ENCODE assay signal across 8 mouse cellular contexts in genomic region chr15:98917538-98918498, GRCm38 (mm10). TPM values are rescaled to one million over a fixed set of nuclear protein-coding genes. Genes with fewer than 3 reads are reported as not detected.
DNase-seq lines count a peak whose midpoint lies in the region; ATAC-seq lines count a peak whose summit lies in the region.

Gene Lmbr1l, minus strand, starts transcription at chr15:98918231.

- peak; percentile 99 for DNase-seq in CD4-positive, CD25-positive, alpha-beta regulatory T cell, adult 2 months (ENCODE audit: low read depth, low spot score)
- peak; percentile 96 for DNase-seq in fat pad, adult 2 months (ENCODE audit: extremely low read depth, low read depth, low spot score)
- DNase-seq in kidney, postnatal 10 days = peak; percentile 99
- peak; percentile 99 for DNase-seq in natural killer cell, adult 2 months (ENCODE audit: low spot score in 2 of 2)

- WGBS in heart, embryonic 13.5 days = under 1% methylated on average over 81 of the region's 82 CpGs
- under 1% methylated on average over 79 of the region's 82 CpGs for WGBS in liver, embryonic 12.5 days (ENCODE audit: insufficient replicate concordance)
- under 1% methylated on average over 82 of the region's 82 CpGs for WGBS in stomach, embryonic 15.5 days

- H3K4me2 ChIP-seq in heart, embryonic 13.5 days = peak within 1 kb of the TSS; percentile 88
- peak within 1 kb of the TSS; percentile 95 for H3K4me2 ChIP-seq in liver, embryonic 12.5 days
- H3K4me2 ChIP-seq in stomach, embryonic 15.5 days = peak within 1 kb of the TSS; percentile 88

- peaks cover 5% of the 10 kb centered on the region; the same call in 1 of the 2 replicates for H3K4me1 ChIP-seq in brown adipose tissue, adult 24 weeks (ENCODE audit: control insufficient read depth, insufficient read depth, insufficient read length, low read length)
- peaks cover 27% of the 10 kb centered on the region for H3K4me1 ChIP-seq in heart, embryonic 13.5 days
- peaks cover 27% of the 10 kb centered on the region for H3K4me1 ChIP-seq in liver, embryonic 12.5 days
- peaks cover 9% of the 10 kb centered on the region; the same call in 1 of the 2 replicates for H3K4me1 ChIP-seq in stomach, embryonic 15.5 days

- H3K36me3 ChIP-seq in heart, embryonic 13.5 days = peaks cover 25% of the 10 kb centered on the region
- H3K36me3 ChIP-seq in liver, embryonic 12.5 days = no peaks in the 10 kb centered on the region
- no peaks in the 10 kb centered on the region for H3K36me3 ChIP-seq in stomach, embryonic 15.5 days

- H3K27ac ChIP-seq in brown adipose tissue, adult 24 weeks (replicated peaks; ENCODE audit: low read depth, low read length) = peak within 1 kb of the TSS; percentile 68
- H3K27ac ChIP-seq in heart, embryonic 13.5 days (replicated peaks) = peak within 1 kb of the TSS; percentile 97
- H3K27ac ChIP-seq in liver, embryonic 12.5 days = peak within 1 kb of the TSS; percentile 81
- H3K27ac ChIP-seq in stomach, embryonic 15.5 days = peak within 1 kb of the TSS; percentile 94

- H3K9ac ChIP-seq in heart, embryonic 13.5 days = peak within 1 kb of the TSS; percentile 95
- H3K9ac ChIP-seq in liver, embryonic 12.5 days = peak within 1 kb of the TSS; percentile 83
- peak within 1 kb of the TSS; percentile 67 for H3K9ac ChIP-seq in stomach, embryonic 15.5 days

- H3K27me3 ChIP-seq in heart, embryonic 13.5 days (replicated peaks) = no peaks in the 10 kb centered on the region
- no peaks in the 10 kb centered on the region; the same call in 1 of the 2 replicates for H3K27me3 ChIP-seq in liver, embryonic 12.5 days (replicated peaks)
- H3K27me3 ChIP-seq in stomach, embryonic 15.5 days (replicated peaks) = no peaks in the 10 kb centered on the region

- peak within 1 kb of the TSS; percentile 69 for H3K4me3 ChIP-seq in brown adipose tissue, adult 24 weeks (ENCODE audit: insufficient read depth, low read depth, low read length)
- peak within 1 kb of the TSS; percentile 87 for H3K4me3 ChIP-seq in heart, embryonic 13.5 days
- H3K4me3 ChIP-seq in liver, embryonic 12.5 days = peak within 1 kb of the TSS; percentile 84
- H3K4me3 ChIP-seq in stomach, embryonic 15.5 days (replicated peaks) = peak within 1 kb of the TSS; percentile 93

- H3K9me3 ChIP-seq in heart, embryonic 13.5 days = no peaks in the 10 kb centered on the region
- no peaks in the 10 kb centered on the region for H3K9me3 ChIP-seq in liver, embryonic 12.5 days (replicated peaks)
- no peaks in the 10 kb centered on the region for H3K9me3 ChIP-seq in stomach, embryonic 15.5 days

- ATAC-seq in heart, embryonic 13.5 days (ENCODE audit: extremely low read depth, insufficient number of reproducible peaks, low FRiP score, low TSS enrichment) = peak; percentile 95
- ATAC-seq in liver, embryonic 12.5 days = peak; percentile 99
- peak; percentile 99 for ATAC-seq in stomach, embryonic 15.5 days (ENCODE audit: insufficient read depth, low FRiP score, low read depth)

RNA-seq across cellular contexts. Expression of gene Lmbr1l, which starts in this region (rescaled TPM):
- polyA plus RNA-seq in brown adipose tissue, adult 24 weeks (2012; ENCODE audit: insufficient read depth, insufficient read length, missing spikeins) = 6.0 and 6.3 TPM in 2 replicates
- polyA plus RNA-seq in heart, embryonic 13.5 days (2015; fragmentation: Nextera tagmentation; extraction: Ambion mirVana) = 13.5 and 15.0 TPM in 2 replicates
- polyA plus RNA-seq in liver, embryonic 12.5 days (2016; fragmentation: Nextera tagmentation; extraction: Ambion mirVana) = 4.4 and 4.6 TPM in 2 replicates
- polyA plus RNA-seq in stomach, embryonic 15.5 days (2015; fragmentation: Nextera tagmentation; extraction: Ambion mirVana) = 14.5 TPM in 2 replicates

Comparison
In these comparisons a context has a peak if more than half of its experiments do, and no peak if none do; other contexts are left out.
1. Peak in every context shown above with its lines: DNase-seq, ATAC-seq, H3K4me3 ChIP-seq and H3K27ac ChIP-seq.